Mouse (Mus musculus): ENCODE measurements around the gene Sftpa1.

- TF ChIP-seq POLR2A (IDR thresholded peaks at IDR 0.05; ENCODE audit: control insufficient read depth, low read depth, low read length) = no peak
- no peak for TF ChIP-seq CTCF (IDR thresholded peaks at IDR 0.05; ENCODE audit: control insufficient read depth, insufficient read depth, insufficient replicate concordance, low read depth, low read length)
Observed at GRCm38 (mm10) chr14:41167278-41167677, 35.7 kb downstream of the Sftpa1 start.
